Mouse (Mus musculus): ENCODE measurements around the gene Rbms2. TPM values are rescaled to one million over a fixed set of nuclear protein-coding genes. Genes with fewer than 3 reads are reported as not detected.
A peak's percentile ranks its signal among the peaks of the same experiment; 100 is the strongest.
"Not testable (repeated sequence)": the region's sequence is repeated elsewhere in the genome, so short reads cannot be mapped to it uniquely, and the experiment has no call there.

The Rbms2 gene
- total RNA-seq, 2 experiments from 2014 or later: 12.9 to 15.3 TPM

DNA sequence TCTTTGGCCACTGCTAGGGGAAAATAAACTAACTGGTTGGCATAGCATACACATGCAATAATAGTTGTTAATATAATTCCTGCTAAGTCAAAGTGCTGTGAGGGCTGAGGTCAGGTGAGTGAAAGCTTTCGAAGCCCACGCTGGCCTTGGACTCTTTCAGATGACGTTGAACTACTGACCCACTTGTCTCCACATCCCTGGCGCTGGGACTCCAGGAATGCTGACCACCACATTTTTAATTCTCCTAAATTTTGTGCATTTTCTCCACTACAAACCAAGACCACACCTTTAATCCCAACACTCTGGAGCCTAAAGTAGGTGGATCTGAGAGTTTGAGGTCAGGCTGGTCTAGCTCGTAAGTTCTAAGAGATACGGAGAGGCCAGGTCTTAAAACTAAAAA is 13.0 kb upstream of the Rbms2 start:
- no peak for DNase-seq (ENCODE audit: low spot score in 2 of 2)

DNA sequence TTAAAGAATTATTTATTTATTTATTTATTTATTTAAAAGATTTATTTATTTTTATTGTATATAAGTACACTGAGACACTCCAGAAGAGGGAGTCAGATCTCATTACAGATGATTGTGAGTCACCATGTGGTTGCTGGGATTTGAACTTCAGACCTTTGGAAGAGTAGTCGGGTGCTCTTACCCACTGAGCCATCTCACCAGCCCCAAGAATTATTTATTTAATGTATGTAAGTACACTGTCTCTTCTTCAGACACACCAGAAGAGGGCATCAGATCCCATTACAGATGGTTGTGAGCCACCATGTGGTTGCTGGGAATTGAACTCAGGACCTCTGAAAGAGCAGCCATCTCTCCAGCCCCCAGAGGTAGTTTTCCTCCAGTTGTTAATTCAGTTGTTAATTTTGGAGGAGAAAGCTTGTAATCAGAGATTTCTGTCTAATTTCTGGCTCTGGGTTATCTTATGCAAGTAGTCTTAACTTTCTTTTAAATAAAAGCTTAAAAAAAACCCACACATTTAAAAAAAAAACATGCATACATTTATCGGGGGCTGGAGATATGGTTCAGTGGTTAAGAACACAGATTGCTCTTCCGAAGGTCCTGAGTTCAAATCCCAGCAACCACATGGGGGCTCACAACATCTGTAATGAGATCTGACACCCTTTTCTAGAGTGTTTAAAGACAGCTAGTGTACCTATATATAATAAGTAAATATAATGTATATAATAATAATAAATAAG is 12.1 kb upstream of the Rbms2 start:
- DNase-seq (ENCODE audit: low spot score in 2 of 2): not testable (repeated sequence)

DNA sequence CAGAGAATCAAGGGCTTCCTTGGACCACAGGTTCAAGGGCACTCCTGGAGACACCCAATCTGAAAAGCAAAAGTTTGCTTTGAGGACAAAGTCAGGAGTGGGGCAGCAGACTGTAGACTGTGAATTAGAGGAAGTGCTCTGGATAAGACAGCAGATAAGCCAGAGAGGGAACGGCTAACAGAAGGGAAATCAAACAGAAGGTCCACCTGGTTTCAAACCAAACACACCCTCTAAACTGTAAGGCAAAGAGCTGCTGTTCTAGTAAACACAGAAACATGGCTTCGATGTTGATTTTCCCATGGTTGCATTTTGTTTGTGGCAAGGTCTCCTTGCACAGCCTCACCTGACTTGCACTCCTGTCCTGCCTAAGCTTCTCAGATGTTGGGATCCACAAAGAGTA is 11.4 kb upstream of the Rbms2 start:
- no peak for DNase-seq (ENCODE audit: low spot score in 2 of 2)

DNA sequence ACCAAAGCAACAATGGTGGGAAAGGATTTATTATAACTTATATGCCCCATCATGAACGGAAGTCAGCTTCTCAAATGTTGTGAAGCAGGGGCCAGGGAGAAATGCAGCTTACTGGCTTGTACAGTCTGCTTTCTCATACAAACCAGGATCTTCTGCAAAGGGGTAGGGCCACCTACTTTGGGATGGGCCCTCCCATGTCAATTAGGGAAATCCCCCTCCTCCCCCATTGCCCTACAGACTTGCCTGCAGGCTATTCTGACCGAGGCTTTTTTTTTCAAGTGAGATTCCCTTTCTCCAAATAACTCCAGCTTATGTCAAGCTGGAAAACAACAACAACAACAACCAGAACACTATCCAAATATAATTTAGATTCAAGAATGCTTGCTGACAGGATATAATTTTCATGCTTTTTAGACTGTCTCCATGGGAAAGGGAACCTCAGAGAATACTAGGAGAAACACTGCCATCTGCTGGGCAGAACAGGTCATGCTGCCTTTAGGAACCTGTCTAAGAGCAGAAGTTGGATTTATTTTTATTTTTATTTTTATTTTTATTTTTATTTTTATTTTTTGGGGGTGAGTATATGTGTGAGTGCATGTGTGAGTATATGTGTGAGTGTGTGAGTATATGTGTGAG is 8.3 kb upstream of the Rbms2 start:
- peak; percentile 30 to 91 for DNase-seq (ENCODE audit: low spot score in 2 of 2)

DNA sequence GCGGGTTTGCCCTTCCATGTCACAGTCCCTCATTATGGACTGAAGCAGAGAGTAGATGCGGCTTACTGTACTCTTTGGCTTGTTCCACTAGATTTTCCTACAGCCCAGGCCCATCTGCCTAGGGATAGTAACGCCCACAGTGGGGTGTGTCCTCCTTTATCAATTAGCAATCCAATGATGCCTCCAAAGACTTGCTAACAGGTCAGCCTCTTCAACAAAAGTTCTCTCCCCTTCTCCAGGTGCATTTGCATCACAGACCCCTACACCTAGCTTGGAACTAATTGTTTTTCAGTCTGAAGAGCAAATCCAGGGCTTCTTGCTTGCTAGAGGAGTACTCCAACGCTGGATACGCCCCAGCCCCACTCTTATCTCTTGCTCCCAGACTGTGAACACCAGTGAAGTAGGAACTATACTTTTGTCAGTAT is 7.1 kb upstream of the Rbms2 start:
- DNase-seq (ENCODE audit: low spot score in 2 of 2): no peak

DNA sequence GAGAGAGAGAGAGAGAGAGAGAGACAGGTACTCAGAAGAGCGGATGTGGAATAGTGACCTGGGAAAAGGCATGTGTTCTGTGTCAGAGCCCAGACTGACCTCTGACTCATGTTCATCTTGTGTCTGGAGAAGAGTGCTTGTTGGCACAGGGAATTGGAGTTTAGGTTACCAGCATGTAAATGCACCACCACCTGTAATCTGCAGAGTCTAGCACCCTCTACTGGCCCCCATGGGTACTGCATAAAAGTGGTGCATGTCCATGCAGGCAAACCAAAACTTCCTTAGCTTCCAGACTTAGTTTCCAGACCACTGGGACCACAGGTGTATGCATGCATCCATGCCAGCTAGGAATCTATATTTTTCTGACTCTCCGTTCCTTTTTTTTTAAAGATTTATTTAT is 5.9 kb upstream of the Rbms2 start:
- DNase-seq (ENCODE audit: low spot score in 2 of 2): peak; percentile 46 to 83

DNA sequence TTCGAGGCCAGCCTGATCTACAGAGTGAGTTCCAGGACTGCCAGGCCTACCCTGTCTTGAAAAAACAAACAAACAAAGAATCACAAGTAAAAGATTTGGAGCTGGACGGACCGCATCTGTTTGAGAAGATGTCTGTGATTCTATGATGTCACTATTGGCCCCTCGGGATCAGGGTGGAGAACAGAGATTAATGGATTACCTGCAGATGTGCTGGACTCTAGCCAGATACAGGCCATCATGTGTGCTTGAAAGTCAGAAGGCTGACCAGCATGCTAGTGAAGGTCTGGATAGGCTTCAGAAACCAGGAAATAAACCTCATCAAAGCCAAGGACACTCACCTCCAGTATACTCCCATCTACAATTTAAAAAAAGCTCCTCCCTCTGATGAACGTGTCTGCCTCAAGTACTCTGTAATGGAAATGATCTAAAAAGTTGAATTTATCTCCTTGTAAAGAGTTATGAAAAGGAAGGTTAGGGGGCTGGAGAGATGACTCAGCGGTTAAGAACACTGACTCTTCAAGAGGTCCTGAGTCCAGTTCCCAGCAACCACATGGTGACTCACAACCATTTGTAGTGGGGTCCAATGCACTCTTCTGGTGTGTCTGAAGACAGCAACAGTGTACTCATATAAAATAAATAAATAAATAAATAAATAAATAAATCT is 5.3 kb upstream of the Rbms2 start:
- no peak for DNase-seq (ENCODE audit: low spot score in 2 of 2)

DNA sequence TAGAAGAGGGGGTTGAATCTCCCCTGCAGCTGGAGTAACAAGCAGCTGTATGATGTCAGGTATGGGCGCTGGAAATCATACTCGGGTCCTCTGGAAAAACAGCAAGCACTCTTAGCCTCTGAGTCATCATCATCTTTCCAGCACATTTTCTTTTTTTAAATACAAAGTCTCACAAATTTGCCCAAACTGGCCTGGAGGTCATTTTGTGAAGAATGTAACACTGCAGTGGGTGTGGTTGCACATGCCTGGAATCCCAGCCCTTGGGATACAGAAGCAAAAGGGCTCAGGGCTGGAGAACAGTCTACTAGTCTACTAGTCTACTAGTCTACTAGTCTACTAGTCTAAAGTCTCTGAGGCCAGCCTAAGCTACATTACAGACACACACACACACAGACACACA is 4.2 kb upstream of the Rbms2 start:
- no peak for DNase-seq (ENCODE audit: low spot score in 2 of 2)

DNA sequence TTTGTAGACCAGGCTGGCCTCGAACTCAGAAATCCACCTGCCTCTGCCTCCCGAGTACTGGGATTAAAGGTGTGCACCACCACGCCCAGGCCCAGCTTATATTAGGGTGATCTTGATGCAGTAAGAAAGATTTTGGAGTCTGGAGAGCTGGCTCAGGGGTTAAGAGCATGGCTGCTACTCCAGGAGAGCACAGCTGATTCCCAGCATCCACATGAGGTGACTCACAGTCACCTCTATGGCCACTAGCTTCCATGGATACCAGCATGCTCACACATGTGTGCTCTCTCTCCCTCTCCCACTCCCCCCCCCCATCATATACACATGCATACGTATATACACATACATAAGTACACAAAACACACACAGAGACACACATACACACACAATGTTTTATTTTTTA is 2.8 kb downstream of the Rbms2 start:
- no peak for DNase-seq (ENCODE audit: low spot score in 2 of 2)

DNA sequence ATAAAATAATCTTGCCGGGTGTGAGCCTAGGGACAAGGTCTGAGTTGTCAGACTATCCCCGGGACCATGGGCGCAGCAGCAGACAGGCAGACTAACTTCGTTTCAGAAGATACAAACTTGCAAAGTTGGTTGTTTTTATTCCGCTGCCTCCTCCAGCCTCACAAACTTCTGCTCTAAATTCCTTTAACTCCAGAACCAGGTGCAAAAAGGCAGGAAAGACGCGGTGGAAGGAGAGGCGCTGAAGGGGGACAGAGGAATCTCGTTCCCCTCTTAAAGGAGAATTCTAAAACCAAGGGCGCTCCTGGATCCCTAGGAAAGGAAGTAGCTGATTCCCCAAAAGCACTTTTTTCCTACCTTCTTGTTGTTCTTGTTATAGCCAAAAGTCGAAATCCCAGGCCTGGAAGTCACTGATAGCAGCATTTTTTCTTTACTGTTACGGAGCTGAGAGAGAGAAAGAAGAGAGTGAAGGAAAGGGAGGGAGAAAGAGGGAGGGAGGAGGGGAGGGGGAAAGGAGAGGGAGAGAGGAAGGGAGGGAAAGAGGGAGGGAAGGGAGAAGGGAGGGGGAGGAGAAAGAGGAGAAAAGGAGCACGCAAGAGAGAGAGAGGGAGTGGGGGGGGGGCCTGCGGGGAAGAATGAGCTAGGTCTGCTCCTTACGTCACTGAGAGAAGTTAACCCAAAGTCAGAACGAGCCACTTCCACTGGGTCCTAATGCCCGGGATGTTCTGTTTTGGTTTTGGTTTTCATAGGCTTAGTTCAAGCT is 3.9 kb downstream of the Rbms2 start:
- peak; percentile 29 to 76 for DNase-seq (ENCODE audit: low spot score in 2 of 2)

DNA sequence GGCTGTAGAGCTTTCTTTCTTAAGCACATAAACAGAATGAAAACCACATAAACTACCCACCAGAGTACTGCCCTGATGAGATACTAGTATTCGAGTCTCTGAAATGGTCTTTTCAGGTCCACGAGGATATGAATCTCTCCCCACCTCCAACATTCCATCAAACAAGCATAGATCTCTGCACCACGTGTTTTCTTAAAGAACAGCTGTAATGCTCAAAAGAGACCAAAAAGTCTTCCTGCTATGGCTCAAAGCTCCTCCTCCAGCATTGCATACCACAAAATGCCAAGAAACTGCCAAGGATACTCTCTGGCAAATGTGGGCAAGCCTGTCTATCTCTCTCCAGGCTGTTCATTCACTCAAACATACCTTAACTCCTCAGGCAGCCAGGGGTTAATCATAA is 4.8 kb downstream of the Rbms2 start:
- no peak for DNase-seq (ENCODE audit: low spot score in 2 of 2)

DNA sequence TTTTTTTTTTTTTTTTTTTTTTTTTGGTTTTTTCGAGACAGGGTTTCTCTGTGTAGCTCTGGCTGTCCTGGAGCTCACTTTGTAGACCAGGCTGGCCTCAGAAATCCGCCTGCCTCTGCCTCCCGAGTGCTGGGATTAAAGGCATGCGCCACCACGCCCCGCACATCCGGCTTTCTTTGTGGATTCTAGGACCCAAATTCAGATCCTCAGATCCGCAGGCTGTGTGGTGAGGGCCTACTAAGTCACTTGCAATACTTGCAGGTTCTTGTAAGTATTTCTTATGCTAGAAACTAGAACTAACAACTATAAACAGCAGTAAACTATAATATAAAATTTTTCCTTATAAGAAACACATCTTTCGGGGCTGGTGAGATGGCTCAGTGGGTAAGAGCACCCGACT is 8.7 kb downstream of the Rbms2 start:
- not testable (repeated sequence) for DNase-seq (ENCODE audit: low spot score in 2 of 2)

DNA sequence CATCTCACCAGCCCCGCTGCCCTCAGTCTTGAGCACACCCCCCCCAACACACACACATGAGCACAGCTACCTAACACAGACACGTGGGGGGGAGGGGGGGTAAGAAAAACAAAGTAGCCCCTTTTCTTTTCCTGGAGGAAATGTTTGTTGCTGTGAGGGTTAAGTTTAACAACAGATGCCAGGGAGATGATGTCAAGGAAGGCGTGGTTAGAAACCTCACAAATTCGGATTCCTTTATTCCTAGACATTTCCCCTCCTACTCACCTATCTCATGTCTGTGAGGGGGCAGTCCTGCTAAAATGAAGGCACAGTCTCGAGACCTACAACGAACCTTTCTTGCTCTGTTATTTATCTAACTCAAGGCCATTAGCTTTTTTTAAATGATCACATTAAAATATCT is 13.0 kb downstream of the Rbms2 start:
- no peak for DNase-seq (ENCODE audit: low spot score in 2 of 2)

DNA sequence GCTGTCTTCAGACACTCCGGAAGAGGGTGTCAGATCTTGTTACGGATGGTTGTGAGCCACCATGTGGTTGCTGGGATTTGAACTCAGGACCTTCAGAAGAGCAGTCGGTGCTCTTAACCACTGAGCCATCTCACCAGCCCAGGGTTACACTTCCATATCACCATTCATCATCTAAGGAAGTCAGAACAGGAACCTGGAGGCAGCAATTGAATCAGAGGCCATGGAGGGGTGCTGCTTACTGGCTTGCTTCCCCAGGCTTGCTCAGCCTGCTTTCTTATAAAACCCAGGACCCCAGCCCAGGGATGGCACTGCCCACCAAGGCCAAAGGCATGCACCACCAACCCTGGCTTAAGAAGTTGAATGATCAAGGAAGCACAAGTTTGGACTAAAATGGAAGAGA is 14.4 kb downstream of the Rbms2 start:
- not testable (repeated sequence) for DNase-seq (ENCODE audit: low spot score in 2 of 2)

DNA sequence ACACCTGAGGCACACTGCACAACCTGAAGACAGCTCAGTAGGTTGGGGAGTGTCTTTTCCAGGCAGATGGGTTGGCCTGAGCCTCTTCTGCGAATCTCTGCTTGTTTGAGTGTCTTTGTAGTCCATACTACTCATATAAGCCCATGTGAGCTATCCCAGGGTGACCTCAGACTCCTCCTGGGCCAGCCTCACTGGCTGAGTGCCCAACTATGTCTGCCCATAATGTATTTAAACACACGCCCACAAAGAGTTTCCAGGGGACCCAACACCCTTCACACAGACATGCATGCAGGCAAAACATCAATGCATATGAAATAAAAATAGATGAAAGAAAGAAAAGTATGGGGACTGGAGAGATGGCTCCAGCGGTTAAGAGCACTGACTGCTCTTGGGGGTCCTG is 26.1 kb downstream of the Rbms2 start:
- DNase-seq (ENCODE audit: low spot score in 2 of 2): no peak

DNA sequence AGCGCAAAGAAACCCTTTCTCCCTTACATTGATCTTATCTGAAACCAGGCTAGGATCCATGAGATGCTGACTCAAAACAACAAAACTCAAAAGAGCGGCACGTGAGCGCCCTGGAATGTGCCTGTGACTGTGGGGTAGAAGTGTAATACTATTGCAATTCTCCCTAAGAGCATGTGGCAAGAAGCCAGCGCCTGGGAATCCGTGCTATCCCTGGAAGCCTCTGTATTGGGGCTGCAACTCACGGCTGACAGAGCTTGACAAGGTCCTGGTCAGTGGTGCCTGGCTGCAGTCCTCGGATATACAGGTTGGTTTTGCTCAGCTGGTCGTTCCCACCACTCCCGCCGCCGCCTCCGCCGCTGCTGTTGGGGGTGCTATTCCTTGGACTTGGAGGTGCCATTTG is 29.2 kb downstream of the Rbms2 start:
- DNase-seq (ENCODE audit: low spot score in 2 of 2): no peak

DNA sequence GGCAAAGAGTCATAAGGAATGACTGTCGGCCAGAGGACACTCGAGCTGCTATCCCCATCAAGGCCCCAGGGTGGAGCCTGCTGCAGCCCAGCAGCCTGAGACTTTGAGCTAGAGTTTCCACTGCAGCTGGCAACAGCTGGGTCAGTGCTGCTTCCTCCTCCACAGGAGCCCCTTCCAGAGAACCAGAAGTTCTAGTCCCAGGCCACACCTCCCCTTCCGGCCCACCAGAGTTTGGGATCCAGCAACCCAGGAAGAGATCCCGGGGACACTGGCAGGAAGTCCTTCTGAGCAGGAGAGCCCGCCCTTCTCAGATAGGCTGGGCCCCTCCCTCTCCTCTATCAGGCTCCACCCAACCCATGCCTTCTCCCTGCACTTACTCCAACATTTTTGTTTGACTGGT is 30.5 kb downstream of the Rbms2 start:
- DNase-seq (ENCODE audit: low spot score in 2 of 2): no peak

DNA sequence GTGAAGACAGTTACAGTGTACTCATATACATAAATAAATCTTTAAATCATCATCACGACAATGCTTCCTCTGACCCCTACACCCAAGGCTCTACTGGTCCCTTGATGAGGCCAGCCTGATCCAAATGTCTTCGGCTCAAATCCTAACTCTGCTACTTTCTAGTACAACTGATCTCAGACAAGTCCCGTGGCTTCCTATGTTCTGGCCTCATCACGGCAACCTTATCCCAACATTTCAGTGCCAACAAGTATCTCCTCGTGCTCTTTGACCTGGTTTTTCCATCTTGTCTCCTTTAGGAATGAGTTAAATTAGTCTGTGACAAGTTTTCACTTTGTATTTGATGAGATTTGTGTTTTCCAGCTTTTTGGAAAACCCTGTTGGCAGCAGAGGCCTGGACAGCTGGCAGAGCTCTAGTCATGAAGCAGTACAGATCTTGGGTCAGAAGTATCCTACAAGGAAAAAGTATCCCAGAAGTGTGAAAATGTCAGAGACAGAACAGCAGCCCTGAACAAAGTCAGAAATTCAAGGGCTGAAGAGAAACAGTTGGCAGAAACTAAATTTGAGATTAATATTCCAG is 31.2 kb downstream of the Rbms2 start:
- DNase-seq (ENCODE audit: low spot score in 2 of 2): no peak

DNA sequence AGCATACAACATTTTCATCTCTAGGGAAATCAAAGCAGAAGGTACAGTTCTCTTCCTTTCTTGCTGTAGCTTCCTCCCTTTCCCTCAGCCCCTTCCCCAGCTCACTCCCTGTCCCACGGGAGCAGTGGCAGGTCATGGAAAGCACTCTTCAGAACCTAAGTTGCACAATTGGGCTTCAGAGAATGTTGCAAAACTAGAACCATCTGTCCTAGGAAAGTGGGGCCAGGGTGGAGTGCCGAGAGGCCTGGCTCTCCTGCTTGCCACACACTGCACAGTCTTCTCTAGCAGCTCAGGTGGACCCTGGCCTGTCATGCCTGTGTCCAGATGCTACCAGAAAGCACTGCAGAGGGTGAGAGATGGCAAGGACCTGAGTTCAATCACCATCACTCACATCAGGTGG is 35.1 kb downstream of the Rbms2 start:
- DNase-seq (ENCODE audit: low spot score in 2 of 2): no peak

DNA sequence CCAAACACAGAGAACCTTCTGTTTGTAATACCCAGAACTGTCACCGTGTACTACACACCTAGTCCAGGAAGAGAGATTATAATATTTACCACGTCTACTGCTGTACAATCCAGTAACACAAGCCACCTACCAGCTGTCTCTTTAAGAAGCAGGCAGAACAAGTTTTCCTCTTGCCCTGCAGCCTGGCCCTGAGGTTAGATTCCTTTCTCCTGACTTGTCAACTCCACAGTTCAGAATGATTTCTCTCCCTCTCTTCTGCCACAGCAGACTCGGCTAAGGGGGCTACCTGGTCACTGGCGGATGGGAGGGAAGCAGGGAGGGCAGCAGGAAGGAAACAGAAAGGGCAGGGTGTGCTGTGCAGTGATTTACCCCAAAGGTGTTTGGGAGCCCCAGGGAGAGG is 36.4 kb downstream of the Rbms2 start:
- DNase-seq (ENCODE audit: low spot score in 2 of 2): no peak

DNA sequence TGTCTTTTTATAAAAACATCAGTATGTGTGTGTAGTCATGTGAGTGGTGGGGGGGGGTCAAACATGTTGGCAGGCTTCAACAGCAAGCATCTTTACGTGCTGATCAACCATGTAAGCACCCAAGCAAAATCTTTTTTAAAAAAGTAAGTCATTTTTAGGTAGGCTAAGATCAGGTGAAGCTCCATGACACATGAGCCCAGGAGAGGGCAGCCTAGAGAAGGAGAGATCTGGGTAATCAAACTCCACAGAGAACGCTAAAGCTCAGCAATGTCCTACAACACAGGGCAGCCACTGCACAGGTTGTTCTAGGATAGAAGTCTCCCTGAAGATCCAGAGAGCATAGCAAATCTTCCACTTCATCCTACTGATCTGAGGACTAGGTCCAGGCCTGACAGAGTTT is 37.9 kb downstream of the Rbms2 start:
- DNase-seq (ENCODE audit: low spot score in 2 of 2): no peak

Measured in layer of hippocampus, adult 18-20 months (tissue).